Mouse (Mus musculus) T-cell, adult 2 months (primary cell): ENCODE measurements around the gene D430019H16Rik.

Source experiments
- DNase-seq: peaks from one replicate; pipeline ENCODE4 v3.0.0; 2022; ENCODE audit warnings: low spot score

The D430019H16Rik gene

DNA sequence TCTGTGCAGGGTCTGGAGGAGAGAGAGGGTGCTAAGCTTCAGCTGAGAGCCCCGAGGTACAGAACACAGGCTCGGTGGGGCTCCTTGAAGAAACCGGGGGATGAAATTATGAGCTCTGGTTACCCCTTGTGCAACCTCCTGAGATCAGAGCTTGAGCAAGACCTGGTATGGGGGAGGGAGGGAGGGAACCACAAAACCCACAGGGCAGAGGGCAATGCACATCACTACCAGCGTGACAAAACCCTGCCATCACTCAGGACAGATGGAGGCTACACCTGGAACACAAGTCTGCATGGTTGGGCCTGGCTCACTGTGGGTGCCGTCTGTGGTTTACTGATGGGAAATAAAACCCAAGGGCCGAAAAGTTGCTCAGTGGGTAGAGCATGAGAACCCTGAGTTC, 37.1 kb downstream of the D430019H16Rik start:
- no peak for DNase-seq

DNA sequence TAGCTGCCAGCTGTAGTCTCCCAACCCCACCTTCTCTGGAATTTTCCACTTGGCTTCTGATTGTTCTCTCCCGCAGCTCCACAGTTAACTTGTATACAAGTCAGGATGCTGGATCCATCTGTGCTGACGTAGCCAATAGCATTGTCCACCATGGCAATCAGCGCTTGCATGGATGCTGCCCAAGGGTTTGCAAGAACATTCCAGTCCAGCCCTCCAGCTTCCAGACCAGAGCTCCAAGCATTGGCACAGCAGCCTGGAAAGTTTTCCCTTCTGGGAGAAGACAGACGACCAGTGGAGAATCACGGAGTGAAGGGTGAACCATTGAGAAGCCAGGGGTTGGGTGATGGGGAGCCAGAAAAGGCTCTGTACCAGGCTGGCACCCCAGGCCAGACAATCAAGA, 41.1 kb downstream of the D430019H16Rik start:
- DNase-seq: no peak

- DNase-seq: no peak
These were observed 44.2 kb downstream of the D430019H16Rik start for GRCm38 (mm10) chr12:105497894-105498293.

GRCm38 (mm10) chr12:105498423-105498822, 44.8 kb downstream of the D430019H16Rik start:
- no peak for DNase-seq

DNA sequence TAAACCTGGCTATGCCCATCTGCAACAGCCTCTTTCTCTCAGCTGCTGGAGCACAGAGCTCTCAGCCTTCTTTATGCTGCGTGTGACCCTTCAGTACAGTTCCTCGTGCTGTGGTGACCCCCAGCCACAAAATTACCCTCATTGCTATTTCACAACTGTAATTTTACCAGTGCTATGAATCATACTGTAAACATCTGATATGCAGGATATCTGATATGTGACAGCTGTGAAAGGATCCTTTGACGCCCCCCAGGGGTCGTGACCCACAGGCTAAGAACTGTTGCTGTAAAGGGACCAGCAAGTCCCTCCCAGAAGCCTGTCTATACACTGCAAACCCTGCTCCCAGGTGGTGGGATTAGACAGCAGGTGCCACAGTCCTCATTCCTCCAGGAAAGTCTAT, 45.2 kb downstream of the D430019H16Rik start:
- DNase-seq: no peak

- DNase-seq: no peak
These were observed 47.3 kb downstream of the D430019H16Rik start for GRCm38 (mm10) chr12:105500940-105501339.

DNA sequence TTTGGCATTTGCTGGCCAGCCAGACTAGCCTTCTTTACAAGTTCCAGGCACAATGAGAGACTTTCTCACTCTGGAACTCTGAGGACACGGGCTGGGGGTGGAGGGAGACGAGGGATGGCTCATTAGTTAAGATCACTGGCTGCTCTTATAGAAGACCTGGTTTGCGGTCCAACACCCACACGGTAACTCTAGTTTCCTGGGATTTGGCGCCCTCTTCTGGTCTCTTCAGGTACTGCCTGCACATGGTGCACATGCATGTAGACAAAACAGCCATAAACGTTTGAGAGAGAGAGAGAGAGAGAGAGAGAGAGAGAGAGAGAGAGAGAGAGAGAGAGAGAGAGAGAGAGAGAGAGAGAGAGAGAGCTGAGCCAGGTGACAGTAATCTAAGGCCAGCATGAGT, 51.1 kb downstream of the D430019H16Rik start:
- DNase-seq: no peak

DNA sequence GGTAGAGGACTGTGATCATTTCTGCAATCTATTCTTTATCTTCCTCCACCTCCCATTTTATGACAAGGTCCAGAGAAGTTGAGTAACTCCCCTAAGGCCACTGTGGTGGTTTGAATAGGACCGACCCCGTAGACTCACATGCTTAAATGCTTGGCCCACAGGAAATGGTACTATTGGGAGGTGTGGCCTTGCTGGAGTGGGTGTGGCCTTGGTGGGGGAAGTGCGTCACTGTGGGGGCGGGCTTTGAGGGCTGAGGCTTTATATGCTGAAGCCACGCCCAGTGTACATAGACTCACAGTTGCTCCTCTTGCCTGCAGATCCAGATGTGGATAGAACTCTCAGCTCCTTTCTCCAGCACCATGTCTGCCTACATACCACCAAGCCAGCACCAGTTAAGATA, 57.5 kb downstream of the D430019H16Rik start:
- no peak for DNase-seq

GRCm38 (mm10) chr12:105511671-105512502, 58.2 kb downstream of the D430019H16Rik start:
- no peak for DNase-seq

DNA sequence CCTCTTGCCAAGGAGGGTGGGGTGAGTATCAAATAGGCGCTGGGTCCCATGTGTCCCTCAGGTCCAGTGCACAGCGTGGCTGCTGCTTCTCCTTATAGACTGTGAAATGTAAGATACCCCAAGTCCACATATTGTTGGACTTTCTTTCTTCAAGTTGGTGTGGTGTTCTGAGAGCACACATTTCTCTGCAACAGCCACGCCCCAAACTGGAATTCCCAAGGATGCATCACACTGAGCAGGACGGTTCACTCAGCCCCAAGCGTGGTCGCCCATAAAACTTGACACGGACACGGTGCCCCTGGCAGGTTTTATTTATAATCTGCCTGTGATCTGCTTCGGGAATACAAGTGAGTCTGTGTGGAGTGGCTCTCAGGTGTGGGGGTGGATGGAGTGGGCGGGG, 60.5 kb downstream of the D430019H16Rik start:
- DNase-seq: no peak

GRCm38 (mm10) chr12:105517026-105517675, 63.5 kb downstream of the D430019H16Rik start:
- DNase-seq: no peak

DNA sequence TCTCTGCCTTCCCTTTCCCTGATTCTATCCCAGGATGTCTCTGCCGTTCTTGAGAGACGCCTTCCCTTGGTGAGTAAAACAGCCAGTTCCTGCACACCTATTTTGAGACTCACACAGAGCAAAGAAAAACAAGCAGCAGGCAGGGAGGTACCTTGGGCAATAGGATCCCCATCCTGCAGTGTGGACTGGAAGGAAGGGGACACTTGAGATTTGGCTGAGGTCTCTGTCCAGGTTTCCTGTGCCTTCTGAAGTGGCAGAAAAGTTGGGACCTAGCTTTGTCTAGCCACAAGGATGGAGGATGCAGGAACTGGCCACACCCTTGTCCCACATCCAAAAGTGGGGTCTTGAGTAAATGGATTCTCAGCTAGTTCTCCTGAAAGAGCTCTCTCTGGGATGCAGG, 66.2 kb downstream of the D430019H16Rik start:
- no peak for DNase-seq

DNA sequence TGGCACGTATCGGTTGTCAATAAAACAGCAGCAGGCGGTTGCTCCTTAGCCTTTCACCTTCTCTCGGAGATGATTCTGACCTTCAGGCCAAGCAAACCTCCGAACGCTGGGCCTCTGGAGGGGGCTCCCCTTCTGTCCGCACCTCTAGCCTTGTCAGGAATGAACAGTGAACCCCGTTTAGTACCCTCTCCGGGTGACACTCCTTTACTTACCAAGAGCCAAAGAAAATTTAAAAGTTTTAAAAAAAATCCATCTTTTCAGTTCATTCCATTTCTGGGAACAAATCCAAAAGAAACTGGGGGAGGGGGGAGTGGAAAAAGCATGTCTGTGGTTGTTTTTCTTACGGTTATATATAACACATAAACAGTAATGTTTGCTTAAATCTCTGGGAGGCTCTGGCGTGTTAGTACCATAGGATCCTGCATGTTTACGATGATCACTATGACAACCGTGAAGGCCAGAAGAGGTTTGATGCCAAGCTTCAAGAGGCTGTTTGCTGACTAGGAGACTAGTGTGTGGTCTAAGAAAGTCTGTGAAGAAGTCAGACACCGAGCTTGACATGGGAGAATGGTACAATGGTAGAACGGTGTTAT, 67.6 kb downstream of the D430019H16Rik start:
- no peak for DNase-seq

- no peak for DNase-seq
These were observed 70.1 kb downstream of the D430019H16Rik start for GRCm38 (mm10) chr12:105523737-105524136.

DNA sequence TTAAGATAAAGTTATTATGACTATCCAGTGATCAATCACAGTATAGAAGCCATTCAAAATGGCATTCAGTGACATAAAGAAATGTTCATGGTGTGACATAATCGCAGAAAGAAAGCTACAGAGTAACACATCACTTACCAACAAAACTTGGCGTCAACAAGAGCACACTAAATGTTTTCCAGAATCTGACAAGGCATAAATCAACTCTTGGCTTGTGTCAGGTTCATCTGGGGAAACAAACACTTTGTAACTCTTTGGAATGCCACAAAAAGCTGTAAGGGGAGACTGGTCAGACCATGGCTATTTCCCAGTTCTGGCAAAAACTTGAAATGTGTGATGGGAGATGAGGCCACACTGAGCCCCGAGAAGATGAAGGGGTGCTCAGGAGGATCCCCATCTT, 72.5 kb downstream of the D430019H16Rik start:
- DNase-seq: no peak

DNA sequence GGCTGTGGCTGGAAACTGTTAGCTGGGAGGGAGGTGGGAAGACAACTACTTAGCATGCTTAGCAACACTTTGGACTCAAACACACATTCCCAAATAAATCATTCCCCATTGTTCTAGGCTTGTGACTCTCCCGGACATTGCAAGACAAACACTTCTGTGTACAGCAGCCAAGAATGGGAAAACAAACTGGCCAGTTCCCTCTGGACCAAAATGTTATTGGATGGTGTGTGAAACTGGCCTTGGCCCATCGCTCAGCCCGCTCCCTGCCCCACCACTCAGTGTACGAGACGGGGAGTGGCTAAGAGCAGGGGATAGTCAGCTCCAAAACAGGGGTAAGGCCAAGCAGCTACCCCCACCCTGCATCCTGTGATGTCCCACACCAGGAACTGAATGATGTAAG, 73.2 kb downstream of the D430019H16Rik start:
- DNase-seq: no peak

- no peak for DNase-seq
These were observed 75.9 kb downstream of the D430019H16Rik start for GRCm38 (mm10) chr12:105529545-105529944.

GRCm38 (mm10) chr12:105531724-105532371, 78.2 kb downstream of the D430019H16Rik start:
- no peak for DNase-seq

- DNase-seq: no peak
These were observed 81.2 kb downstream of the D430019H16Rik start for GRCm38 (mm10) chr12:105534842-105535241.

DNA sequence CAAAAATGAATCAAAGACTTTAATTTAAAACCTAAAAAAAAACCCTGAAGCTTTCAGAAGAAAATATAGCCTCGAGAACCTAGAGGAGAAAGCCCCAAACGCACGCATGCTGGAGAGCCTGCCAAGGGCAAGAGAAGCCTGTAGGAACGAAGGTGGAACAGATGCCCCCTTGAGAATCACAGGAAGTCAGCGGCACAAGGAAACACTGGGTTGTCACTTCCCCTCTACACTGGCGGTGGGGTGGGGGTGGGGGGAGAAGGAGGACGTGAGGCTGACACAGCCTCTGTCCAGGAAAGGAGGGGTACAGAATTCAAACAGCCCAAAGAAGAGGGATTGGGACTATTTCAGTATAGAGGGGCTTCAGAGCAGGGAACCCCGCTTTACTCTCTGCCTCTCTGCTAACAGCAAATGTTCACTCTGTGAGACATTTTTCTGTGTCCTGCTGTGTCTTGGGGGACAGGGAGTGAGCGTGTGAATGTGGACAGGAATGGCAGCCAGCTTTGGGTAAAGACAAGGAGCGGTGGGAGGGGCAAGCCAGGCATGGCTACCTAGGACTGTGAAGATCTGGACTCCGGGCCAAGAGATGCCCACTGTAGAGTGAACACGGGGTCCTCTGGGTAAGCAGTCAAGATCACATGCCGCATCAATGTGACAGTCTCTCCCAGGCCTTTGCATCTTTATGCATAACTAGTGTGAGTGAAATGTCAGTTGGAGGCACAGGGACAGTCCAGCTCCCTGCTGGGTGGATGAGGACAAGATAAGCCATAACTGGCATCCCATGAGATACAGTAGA, 82.5 kb downstream of the D430019H16Rik start:
- no peak for DNase-seq

GRCm38 (mm10) chr12:105537162-105537561, 83.5 kb downstream of the D430019H16Rik start:
- no peak for DNase-seq

- DNase-seq: no peak
These were observed 86.0 kb downstream of the D430019H16Rik start for GRCm38 (mm10) chr12:105539649-105540048.
